Mouse (Mus musculus): ENCODE data around the gene Gm21887.
"Not testable (repeated sequence)": the region's sequence is repeated elsewhere in the genome, so short reads cannot be mapped to it uniquely, and the experiment has no call there.

Gm21887 gene

GRCm38 (mm10) chrX:170009016-170009750 lies at the start of gene Gm21887:
Gm21887 (plus strand) TSS chrX:170009659.
- DNase-seq = peak; percentile 97

- no peak for DNase-seq
Measured at GRCm38 (mm10) chrX:169969337-169969736, 40.1 kb upstream of the Gm21887 start.

- not testable (repeated sequence) for DNase-seq
Measured at GRCm38 (mm10) chrX:169969765-169970164, 39.7 kb upstream of the Gm21887 start.

GRCm38 (mm10) chrX:169970546-169970945 lies 38.9 kb upstream of the Gm21887 start:
- not testable (repeated sequence) for DNase-seq

- DNase-seq = not testable (repeated sequence)
Measured at GRCm38 (mm10) chrX:169971562-169971961, 37.9 kb upstream of the Gm21887 start.

- not testable (repeated sequence) for DNase-seq
Measured at GRCm38 (mm10) chrX:169972131-169972530, 37.3 kb upstream of the Gm21887 start.

- DNase-seq = not testable (repeated sequence)
Measured at GRCm38 (mm10) chrX:169972791-169973494, 36.5 kb upstream of the Gm21887 start.

- DNase-seq = not testable (repeated sequence)
Measured at GRCm38 (mm10) chrX:169973806-169974205, 35.7 kb upstream of the Gm21887 start.

GRCm38 (mm10) chrX:169974456-169974855 lies 35.0 kb upstream of the Gm21887 start:
- not testable (repeated sequence) for DNase-seq

GRCm38 (mm10) chrX:169974974-169975373 lies 34.5 kb upstream of the Gm21887 start:
- DNase-seq = not testable (repeated sequence)

- not testable (repeated sequence) for DNase-seq
Measured at GRCm38 (mm10) chrX:169975681-169976131, 33.8 kb upstream of the Gm21887 start.

GRCm38 (mm10) chrX:169976340-169976739 lies 33.1 kb upstream of the Gm21887 start:
- DNase-seq = not testable (repeated sequence)

GRCm38 (mm10) chrX:169977856-169978435 lies 31.5 kb upstream of the Gm21887 start:
- DNase-seq = not testable (repeated sequence)

GRCm38 (mm10) chrX:169978436-169979381 lies 30.8 kb upstream of the Gm21887 start:
- DNase-seq = peak; percentile 68

- not testable (repeated sequence) for DNase-seq
Measured at GRCm38 (mm10) chrX:169979461-169980202, 29.8 kb upstream of the Gm21887 start.

GRCm38 (mm10) chrX:169980203-169980556 lies 29.3 kb upstream of the Gm21887 start:
- not testable (repeated sequence) for DNase-seq

GRCm38 (mm10) chrX:169980809-169981289 lies 28.6 kb upstream of the Gm21887 start:
- DNase-seq = no peak

GRCm38 (mm10) chrX:169981761-169982181 lies 27.7 kb upstream of the Gm21887 start:
- DNase-seq = not testable (repeated sequence)

GRCm38 (mm10) chrX:169982606-169983400 lies 26.7 kb upstream of the Gm21887 start:
- DNase-seq = not testable (repeated sequence)

- not testable (repeated sequence) for DNase-seq
Measured at GRCm38 (mm10) chrX:169983401-169984165, 25.9 kb upstream of the Gm21887 start.
